Mouse (Mus musculus) heart, adult 2 months (tissue): ENCODE results near the gene Cd81. TPM values are rescaled to one million over a fixed set of nuclear protein-coding genes. Genes with fewer than 3 reads are reported as not detected.
A peak's percentile ranks its signal among the peaks of the same experiment; 100 is the strongest.

ENCODE experiments used
- DNase-seq, 2 experiments: peaks; one replicate each; pipeline ENCODE4 v3.0.0; 2021
- H3K27ac ChIP-seq: fragments of 200-600 bp; 2 replicates; pipeline ENCODE4 v1.8.1; 2022
- H3K27me3 ChIP-seq: fragments of 200-500 bp; 2 replicates; pipeline ENCODE4 v1.6.1; 2012; ENCODE audit warnings: mild to moderate bottlenecking, low read length, inconsistent platforms, mixed read lengths; ENCODE audit not compliant: control insufficient read depth, insufficient read depth
- H3K36me3 ChIP-seq: fragments of 200-500 bp; 2 replicates; pipeline ENCODE4 v1.6.1; 2012; ENCODE audit warnings: low read length, inconsistent platforms; ENCODE audit not compliant: control insufficient read depth, insufficient read depth
- H3K4me1 ChIP-seq: fragments of 200-500 bp; 2 replicates; pipeline ENCODE4 v1.6.1; 2011; ENCODE audit warnings: low read length; ENCODE audit not compliant: control insufficient read depth, insufficient read depth
- H3K4me3 ChIP-seq: fragments of 200-600 bp; 2 replicates; pipeline ENCODE4 v1.8.1; 2022
- H3K79me2 ChIP-seq: fragments of 200-500 bp; replicated peaks from 2 replicates; pipeline ENCODE4 v1.6.1; 2012; ENCODE audit warnings: mild to moderate bottlenecking, inconsistent platforms, low read length, moderate library complexity, mixed read lengths; ENCODE audit not compliant: control insufficient read depth, insufficient read depth
- H3K9ac ChIP-seq: fragments of 200-500 bp; 2 replicates; pipeline ENCODE4 v1.6.1; 2012; ENCODE audit warnings: low read depth, mild to moderate bottlenecking, control low read depth, inconsistent platforms, low read length, mixed read lengths
- CTCF ChIP-seq: fragments of 200-600 bp; IDR thresholded peaks from 2 replicates; pipeline ENCODE4 v1.8.1; 2022; ENCODE audit warnings: antibody characterized with exemption, mild to moderate bottlenecking, moderate library complexity
- EP300 ChIP-seq: fragments of 200-500 bp; IDR thresholded peaks from 2 replicates; pipeline ENCODE4 v1.6.1; 2011; ENCODE audit warnings: low read depth, low read length, control low read depth; ENCODE audit not compliant: insufficient read depth
- POLR2A ChIP-seq: fragments of 200-500 bp; IDR thresholded peaks from 2 replicates; pipeline ENCODE4 v1.6.1; 2011; ENCODE audit warnings: mild to moderate bottlenecking, low read depth, low read length, control low read depth; ENCODE audit not compliant: insufficient read depth
- WGBS: fragments of 180-500 bp; shearing (Covaris S2); methylation state at CpG from one replicate; pipeline ENCODE4 v1.1.7; 2018; 5-methylcytosine and 5-hydroxymethylcytosine counted together
- intact Hi-C: fragments of 180-260 bp; cut with DNase I; formaldehyde crosslinking; loops from one replicate; pipeline ENCODE4 v1.15.1; 2025
- polyA plus RNA-seq: library from polyadenylated mRNA; depleted of rRNA; stranded (reverse); fragments of >200 nt; gene quantifications from 2 replicates; pipeline ENCODE4 v1.2.3, GENCODE M21; 2012
- total RNA-seq, 2 experiments: library from RNA; stranded (reverse); gene quantifications; 2 replicates each; pipeline ENCODE4 v1.2.3; 2021

Gene Cd81
- total and polyA plus RNA-seq, 3 experiments, result 424 to 641 (median 434) TPM

- Histone ChIP-seq H3K79me2 (no peaks in the 10 kb centered on the region), H3K36me3 (peaks cover 5% of the 10 kb centered on the region), H3K4me3 (peak overlapping the region; percentile 44), H3K27ac (peak overlapping the region; percentile 97), H3K4me1 (peaks cover 9% of the 10 kb centered on the region), H3K27me3 (no peaks in the 10 kb centered on the region), H3K9ac (peak overlapping the region; percentile 12; the same call in 1 of the 2 replicates)
- 33% methylated on average over 13 of the region's 13 CpGs for WGBS
- TF ChIP-seq EP300 (no peak), POLR2A (no peak), CTCF (no peak)
- intact Hi-C loops, result loop anchor here (2.0 kb wide), 2 partner anchors 14 to 28 kb away; no protein-coding TSS in a partner anchor
- no peak for DNase-seq
These were observed 15.9 kb downstream of the Cd81 start for GRCm38 (mm10) chr7:143068316-143068881.

- Histone ChIP-seq H3K9ac (peak within 1 kb of the TSS; percentile 80), H3K36me3 (peaks cover 1% of the 10 kb centered on the region; the same call in 1 of the 2 replicates), H3K27ac (peak within 1 kb of the TSS; percentile 97), H3K4me1 (peaks cover 9% of the 10 kb centered on the region), H3K27me3 (no peaks in the 10 kb centered on the region), H3K4me3 (peak within 1 kb of the TSS; percentile 84), H3K79me2 (no peaks in the 10 kb centered on the region)
- under 1% methylated on average over 51 of the region's 51 CpGs for WGBS
- peak; percentile 93 to 99 for DNase-seq
- peak; percentile 93 for TF ChIP-seq EP300
- TF ChIP-seq POLR2A, result peak; percentile 74
- no peak for TF ChIP-seq CTCF
- intact Hi-C loops, result loop anchor here (1.0 to 2.0 kb wide), 3 partner anchors 14 to 61 kb away; no protein-coding TSS in a partner anchor
These were observed 16.5 kb downstream of the Cd81 start, which contains the start of gene Tssc4 for GRCm38 (mm10) chr7:143068882-143069591. Gene Tssc4 (plus strand): TSS chr7:143069249.

- Histone ChIP-seq H3K4me3 (peak overlapping the region; percentile 84), H3K4me1 (peaks cover 9% of the 10 kb centered on the region), H3K9ac (peak overlapping the region; percentile 80), H3K27me3 (no peaks in the 10 kb centered on the region), H3K79me2 (no peaks in the 10 kb centered on the region), H3K36me3 (no peaks in the 10 kb centered on the region; the same call in 1 of the 2 replicates), H3K27ac (peak overlapping the region; percentile 97)
- no peak for DNase-seq
- TF ChIP-seq CTCF (no peak), EP300 (no peak), POLR2A (no peak)
- intact Hi-C loops, result loop anchor here (1.0 to 2.0 kb wide), 3 partner anchors 15 to 62 kb away; no protein-coding TSS in a partner anchor
- WGBS, result 9% methylated on average over 30 of the region's 30 CpGs
These were observed 17.3 kb downstream of the Cd81 start for GRCm38 (mm10) chr7:143069751-143070400.

GRCm38 (mm10) chr7:143070506-143071070 lies 18.0 kb downstream of the Cd81 start:
- no peaks in the 10 kb centered on the region for H3K27me3 ChIP-seq
- peaks cover 8% of the 10 kb centered on the region for H3K4me1 ChIP-seq
- no peaks in the 10 kb centered on the region; the same call in 1 of the 2 replicates for H3K36me3 ChIP-seq
- no peak for DNase-seq
- no peak overlapping the region for H3K9ac ChIP-seq
- WGBS, result 85% methylated on average over 10 of the region's 10 CpGs
- H3K27ac ChIP-seq, result no peak overlapping the region
- TF ChIP-seq POLR2A (no peak), EP300 (no peak), CTCF (no peak)
- H3K79me2 ChIP-seq, result no peaks in the 10 kb centered on the region
- no peak overlapping the region for H3K4me3 ChIP-seq
- intact Hi-C loops, result no loop called here

- no peaks in the 10 kb centered on the region for H3K27me3 ChIP-seq
- H3K4me1 ChIP-seq, result peaks cover 6% of the 10 kb centered on the region
- H3K79me2 ChIP-seq, result no peaks in the 10 kb centered on the region
- H3K27ac ChIP-seq, result no peak overlapping the region
- TF ChIP-seq CTCF (no peak), EP300 (no peak), POLR2A (no peak)
- DNase-seq, result no peak
- intact Hi-C loops, result no loop called here
- whole genome bisulfite sequencing, result 81% methylated on average over 5 of the region's 5 CpGs
- no peaks in the 10 kb centered on the region; the same call in 1 of the 2 replicates for H3K36me3 ChIP-seq
- no peak overlapping the region for H3K9ac ChIP-seq
- no peak overlapping the region for H3K4me3 ChIP-seq
These were observed 20.1 kb downstream of the Cd81 start for GRCm38 (mm10) chr7:143072605-143073004.
